Mouse (Mus musculus): ENCODE results near the gene Procr. TPM values are rescaled to one million over a fixed set of nuclear protein-coding genes. Genes with fewer than 3 reads are reported as not detected.

Gene Procr
- total RNA-seq, 1 experiment from 2014 or later, result 3.4 TPM

- ATAC-seq (replicated peaks; ENCODE audit: low read depth, poor library complexity, severe bottlenecking), result no peak
Measured at GRCm38 (mm10) chr2:155745487-155745886, 5.4 kb upstream of the Procr start.

- no peak for ATAC-seq (replicated peaks; ENCODE audit: low read depth, poor library complexity, severe bottlenecking)
Measured at GRCm38 (mm10) chr2:155749394-155749793, 1.5 kb upstream of the Procr start.

- peak; percentile 75 for ATAC-seq (replicated peaks; ENCODE audit: low read depth, poor library complexity, severe bottlenecking)
Measured at GRCm38 (mm10) chr2:155755746-155756145, 4.8 kb downstream of the Procr start.

GRCm38 (mm10) chr2:155756855-155757566 lies 6.1 kb downstream of the Procr start:
- ATAC-seq (replicated peaks; ENCODE audit: low read depth, poor library complexity, severe bottlenecking), result peak; percentile 85

- ATAC-seq (replicated peaks; ENCODE audit: low read depth, poor library complexity, severe bottlenecking), result peak; percentile 86
Measured at GRCm38 (mm10) chr2:155764679-155765418, 13.9 kb downstream of the Procr start.

- ATAC-seq (replicated peaks; ENCODE audit: low read depth, poor library complexity, severe bottlenecking), result no peak
Measured at GRCm38 (mm10) chr2:155773664-155774063, 22.7 kb downstream of the Procr start.

- no peak for ATAC-seq (replicated peaks; ENCODE audit: low read depth, poor library complexity, severe bottlenecking)
Measured at GRCm38 (mm10) chr2:155774261-155774926, 23.5 kb downstream of the Procr start.

GRCm38 (mm10) chr2:155774927-155775684 lies 24.2 kb downstream of the Procr start, which contains the start of gene Mmp24:
Gene Mmp24 (plus strand): TSS chr2:155775342.
- ATAC-seq (replicated peaks; ENCODE audit: low read depth, poor library complexity, severe bottlenecking), result no peak

- ATAC-seq (replicated peaks; ENCODE audit: low read depth, poor library complexity, severe bottlenecking), result peak; percentile 93
Measured at GRCm38 (mm10) chr2:155775685-155776263, 24.9 kb downstream of the Procr start.

- no peak for ATAC-seq (replicated peaks; ENCODE audit: low read depth, poor library complexity, severe bottlenecking)
Measured at GRCm38 (mm10) chr2:155776824-155777687, 26.1 kb downstream of the Procr start.

- no peak for ATAC-seq (replicated peaks; ENCODE audit: low read depth, poor library complexity, severe bottlenecking)
Measured at GRCm38 (mm10) chr2:155777688-155777985, 26.7 kb downstream of the Procr start.

GRCm38 (mm10) chr2:155778004-155778403 lies 27.1 kb downstream of the Procr start:
- ATAC-seq (replicated peaks; ENCODE audit: low read depth, poor library complexity, severe bottlenecking), result no peak

GRCm38 (mm10) chr2:155779066-155779465 lies 28.1 kb downstream of the Procr start:
- ATAC-seq (replicated peaks; ENCODE audit: low read depth, poor library complexity, severe bottlenecking), result no peak

GRCm38 (mm10) chr2:155779506-155779905 lies 28.6 kb downstream of the Procr start:
- no peak for ATAC-seq (replicated peaks; ENCODE audit: low read depth, poor library complexity, severe bottlenecking)

- ATAC-seq (replicated peaks; ENCODE audit: low read depth, poor library complexity, severe bottlenecking), result no peak
Measured at GRCm38 (mm10) chr2:155784534-155784933, 33.6 kb downstream of the Procr start.

GRCm38 (mm10) chr2:155786905-155787304 lies 36.0 kb downstream of the Procr start:
- peak; percentile 65; the same call in 1 of the 2 replicates for ATAC-seq (replicated peaks; ENCODE audit: low read depth, poor library complexity, severe bottlenecking)

GRCm38 (mm10) chr2:155787949-155788931 lies 37.3 kb downstream of the Procr start:
- no peak for ATAC-seq (replicated peaks; ENCODE audit: low read depth, poor library complexity, severe bottlenecking)

- ATAC-seq (replicated peaks; ENCODE audit: low read depth, poor library complexity, severe bottlenecking), result 0 out of 2 replicates have a peak, but pooled peaks have one; percentile 15
Measured at GRCm38 (mm10) chr2:155792899-155793298, 42.0 kb downstream of the Procr start.
